Mouse (Mus musculus) heart, embryonic 12.5 days (tissue): ENCODE results near the gene Ppp2r5e. TPM values are rescaled to one million over a fixed set of nuclear protein-coding genes. Genes with fewer than 3 reads are reported as not detected.

Source experiments
- ATAC-seq: fragments of 200-750 bp; cut with Nextera tagmentation; 2 replicates; pipeline ENCODE4 v1.8.0; 2017; ENCODE audit warnings: moderate TSS enrichment, moderate library complexity; ENCODE audit not compliant: insufficient number of reproducible peaks, low FRiP score
- H3K27ac ChIP-seq: fragments of 300-500 bp; sonication (generic); 2 replicates; pipeline ENCODE4 v1.5.1; 2016; ENCODE audit warnings: mild to moderate bottlenecking, moderate library complexity; ENCODE audit not compliant: poor library complexity, severe bottlenecking
- H3K27me3 ChIP-seq: fragments of 300-500 bp; sonication (generic); replicated peaks from 2 replicates; pipeline ENCODE4 v1.6.1; 2016; ENCODE audit warnings: mild to moderate bottlenecking, moderate library complexity
- H3K36me3 ChIP-seq: fragments of 300-500 bp; sonication (generic); 2 replicates; pipeline ENCODE4 v1.6.1; 2016; ENCODE audit warnings: mild to moderate bottlenecking, moderate library complexity
- H3K4me1 ChIP-seq: fragments of 300-500 bp; sonication (generic); replicated peaks from 2 replicates; pipeline ENCODE4 v1.6.1; 2016; ENCODE audit warnings: mild to moderate bottlenecking
- H3K4me2 ChIP-seq: fragments of 300-500 bp; sonication (generic); 2 replicates; pipeline ENCODE4 v1.6.1; 2016; ENCODE audit warnings: mild to moderate bottlenecking, moderate library complexity
- H3K4me3 ChIP-seq: fragments of 300-500 bp; sonication (generic); 2 replicates; pipeline ENCODE4 v1.5.1; 2016; ENCODE audit warnings: mild to moderate bottlenecking
- H3K9ac ChIP-seq: fragments of 300-500 bp; sonication (generic); 2 replicates; pipeline ENCODE4 v1.6.1; 2016; ENCODE audit warnings: mild to moderate bottlenecking, moderate library complexity
- H3K9me3 ChIP-seq: fragments of 300-500 bp; sonication (generic); replicated peaks from 2 replicates; pipeline ENCODE4 v1.6.1; 2016; ENCODE audit warnings: mild to moderate bottlenecking, moderate library complexity
- WGBS: fragments of 180-500 bp; shearing (Covaris S2); methylation state at CpG from one replicate; pipeline ENCODE4 v1.1.7; 2016; 5-methylcytosine and 5-hydroxymethylcytosine counted together
- polyA plus RNA-seq: library from polyadenylated mRNA; unstranded; fragments of >200 nt; fragmentation: Nextera tagmentation; extraction: Ambion mirVana; gene quantifications from 2 replicates; pipeline ENCODE4 v1.2.1, GENCODE M21; 2016

Ppp2r5e gene
- 12.1 and 12.7 TPM in 2 replicates for polyA plus RNA-seq

- peak; percentile 100 for ATAC-seq
- H3K4me1 ChIP-seq: peaks cover 9% of the 10 kb centered on the region
- peak within 1 kb of the TSS; percentile 96 for H3K9ac ChIP-seq
- H3K9me3 ChIP-seq: no peaks in the 10 kb centered on the region
- peaks cover 14% of the 10 kb centered on the region for H3K36me3 ChIP-seq
- no peaks in the 10 kb centered on the region for H3K27me3 ChIP-seq
- peak within 1 kb of the TSS; percentile 82 for H3K4me2 ChIP-seq
- H3K27ac ChIP-seq: peak within 1 kb of the TSS; percentile 97
- H3K4me3 ChIP-seq: peak within 1 kb of the TSS; percentile 93
- WGBS: under 1% methylated on average over 71 of the region's 72 CpGs
Observed at GRCm38 (mm10) chr12:75596154-75597002, at the start of gene Ppp2r5e. Gene Ppp2r5e, minus strand, starts transcription at chr12:75596245.

- no peak overlapping the region for H3K4me3 ChIP-seq
- H3K27me3 ChIP-seq: no peaks in the 10 kb centered on the region
- no peak overlapping the region for H3K4me2 ChIP-seq
- ATAC-seq: no peak
- no peak overlapping the region for H3K27ac ChIP-seq
- WGBS: 91% methylated on average over 1 of the region's 1 CpGs
- no peak overlapping the region for H3K9ac ChIP-seq
- H3K9me3 ChIP-seq: no peaks in the 10 kb centered on the region; the same call in 1 of the 2 replicates
- peaks cover 13% of the 10 kb centered on the region; the same call in 1 of the 2 replicates for H3K4me1 ChIP-seq
- 0 out of 2 replicates have a peak, but pooled peaks cover 6% of the 10 kb centered on the region for H3K36me3 ChIP-seq
Observed at GRCm38 (mm10) chr12:75645780-75646179, 49.7 kb upstream of the Ppp2r5e start.

GRCm38 (mm10) chr12:75641726-75642125 is 45.7 kb upstream of the Ppp2r5e start:
- Histone ChIP-seq H3K9ac (no peak overlapping the region), H3K36me3 (no peaks in the 10 kb centered on the region), H3K4me1 (no peaks in the 10 kb centered on the region), H3K27me3 (no peaks in the 10 kb centered on the region), H3K9me3 (no peaks in the 10 kb centered on the region), H3K4me3 (no peak overlapping the region), H3K27ac (no peak overlapping the region), H3K4me2 (no peak overlapping the region)
- ATAC-seq: no peak
- WGBS: 95% methylated on average over 1 of the region's 1 CpGs

GRCm38 (mm10) chr12:75638345-75638744 is 42.3 kb upstream of the Ppp2r5e start:
- Histone ChIP-seq H3K27me3 (no peaks in the 10 kb centered on the region), H3K4me2 (no peak overlapping the region), H3K4me3 (no peak overlapping the region), H3K9me3 (no peaks in the 10 kb centered on the region), H3K27ac (no peak overlapping the region), H3K36me3 (no peaks in the 10 kb centered on the region), H3K4me1 (peaks cover 12% of the 10 kb centered on the region), H3K9ac (no peak overlapping the region)
- no peak for ATAC-seq
- 83% methylated on average over 2 of the region's 2 CpGs for WGBS

- 0 out of 2 replicates have a peak, but pooled peaks cover 7% of the 10 kb centered on the region for H3K36me3 ChIP-seq
- peaks cover 17% of the 10 kb centered on the region for H3K4me1 ChIP-seq
- H3K9ac ChIP-seq: no peak overlapping the region
- no peak overlapping the region for H3K4me3 ChIP-seq
- no peak overlapping the region for H3K4me2 ChIP-seq
- 83% methylated on average over 3 of the region's 3 CpGs for WGBS
- no peaks in the 10 kb centered on the region for H3K9me3 ChIP-seq
- H3K27me3 ChIP-seq: no peaks in the 10 kb centered on the region
- H3K27ac ChIP-seq: no peak overlapping the region
- no peak for ATAC-seq
Observed at GRCm38 (mm10) chr12:75637103-75637502, 41.1 kb upstream of the Ppp2r5e start.

- H3K27me3 ChIP-seq: no peaks in the 10 kb centered on the region
- H3K9me3 ChIP-seq: no peaks in the 10 kb centered on the region
- WGBS: 77% methylated on average over 10 of the region's 10 CpGs
- H3K4me3 ChIP-seq: no peak overlapping the region
- 0 out of 2 replicates have a peak, but pooled peaks cover 12% of the 10 kb centered on the region for H3K36me3 ChIP-seq
- peaks cover 17% of the 10 kb centered on the region for H3K4me1 ChIP-seq
- no peak overlapping the region for H3K9ac ChIP-seq
- H3K4me2 ChIP-seq: no peak overlapping the region
- ATAC-seq: no peak
- no peak overlapping the region for H3K27ac ChIP-seq
Observed at GRCm38 (mm10) chr12:75635771-75636430, 39.9 kb upstream of the Ppp2r5e start.

GRCm38 (mm10) chr12:75629618-75630017 is 33.6 kb upstream of the Ppp2r5e start:
- H3K27ac ChIP-seq: no peak overlapping the region
- 65% methylated on average over 1 of the region's 1 CpGs for WGBS
- H3K27me3 ChIP-seq: no peaks in the 10 kb centered on the region
- no peak for ATAC-seq
- no peak overlapping the region for H3K4me3 ChIP-seq
- H3K4me1 ChIP-seq: peaks cover 13% of the 10 kb centered on the region
- 0 out of 2 replicates have a peak, but pooled peaks cover 5% of the 10 kb centered on the region for H3K9me3 ChIP-seq
- no peak overlapping the region for H3K4me2 ChIP-seq
- H3K36me3 ChIP-seq: 0 out of 2 replicates have a peak, but pooled peaks cover 12% of the 10 kb centered on the region
- H3K9ac ChIP-seq: no peak overlapping the region

- Histone ChIP-seq H3K36me3 (no peaks in the 10 kb centered on the region), H3K4me2 (no peak overlapping the region), H3K4me3 (no peak overlapping the region), H3K27ac (no peak overlapping the region), H3K9ac (no peak overlapping the region), H3K4me1 (no peaks in the 10 kb centered on the region), H3K27me3 (no peaks in the 10 kb centered on the region), H3K9me3 (peaks cover 6% of the 10 kb centered on the region)
- no peak for ATAC-seq
- WGBS: 84% methylated on average over 5 of the region's 5 CpGs
Observed at GRCm38 (mm10) chr12:75623292-75623691, 27.2 kb upstream of the Ppp2r5e start.

- no peak overlapping the region for H3K9ac ChIP-seq
- no peaks in the 10 kb centered on the region for H3K4me1 ChIP-seq
- no peaks in the 10 kb centered on the region for H3K27me3 ChIP-seq
- no peak overlapping the region for H3K27ac ChIP-seq
- H3K9me3 ChIP-seq: peaks cover 6% of the 10 kb centered on the region
- 62% methylated on average over 3 of the region's 3 CpGs for WGBS
- no peak for ATAC-seq
- H3K36me3 ChIP-seq: no peaks in the 10 kb centered on the region
- no peak overlapping the region for H3K4me3 ChIP-seq
- H3K4me2 ChIP-seq: no peak overlapping the region
Observed at GRCm38 (mm10) chr12:75622835-75623234, 26.8 kb upstream of the Ppp2r5e start.

- WGBS: 61% methylated on average over 8 of the region's 8 CpGs
- H3K27me3 ChIP-seq: no peaks in the 10 kb centered on the region
- no peaks in the 10 kb centered on the region for H3K36me3 ChIP-seq
- H3K4me2 ChIP-seq: no peak overlapping the region
- peaks cover 2% of the 10 kb centered on the region for H3K9me3 ChIP-seq
- no peak for ATAC-seq
- H3K27ac ChIP-seq: no peak overlapping the region
- no peak overlapping the region for H3K9ac ChIP-seq
- H3K4me1 ChIP-seq: peaks cover 15% of the 10 kb centered on the region
- H3K4me3 ChIP-seq: no peak overlapping the region
Observed at GRCm38 (mm10) chr12:75616841-75617240, 20.8 kb upstream of the Ppp2r5e start.

- H3K4me2 ChIP-seq: peak overlapping the region; percentile 67
- peak; percentile 51 for ATAC-seq
- H3K4me1 ChIP-seq: peaks cover 15% of the 10 kb centered on the region
- H3K36me3 ChIP-seq: no peaks in the 10 kb centered on the region
- 5% methylated on average over 24 of the region's 24 CpGs for WGBS
- no peaks in the 10 kb centered on the region for H3K27me3 ChIP-seq
- H3K27ac ChIP-seq: peak overlapping the region; percentile 7; the same call in 1 of the 2 replicates
- H3K9me3 ChIP-seq: no peaks in the 10 kb centered on the region; the same call in 1 of the 2 replicates
- H3K4me3 ChIP-seq: peak overlapping the region; percentile 39
- H3K9ac ChIP-seq: peak overlapping the region; percentile 20; the same call in 1 of the 2 replicates
Observed at GRCm38 (mm10) chr12:75616158-75616791, 20.2 kb upstream of the Ppp2r5e start.
